Mouse (Mus musculus) embryonic facial prominence, embryonic 14.5 days (tissue): Measurements from ENCODE around the gene Gimap8. TPM values are rescaled to one million over a fixed set of nuclear protein-coding genes. Genes with fewer than 3 reads are reported as not detected.
A peak's percentile ranks its signal among the peaks of the same experiment; 100 is the strongest.

ENCODE experiments used
- ATAC-seq: fragments of 200-750 bp; cut with Nextera tagmentation; 2 replicates; pipeline ENCODE4 v1.8.0; 2017; ENCODE audit warnings: low read depth, moderate number of reproducible peaks, moderate TSS enrichment
- DNase-seq: peaks from one replicate; pipeline ENCODE4 v3.0.0-alpha.2; 2015; ENCODE audit warnings: low spot score
- H3K27ac ChIP-seq: fragments of 300-500 bp; sonication (generic); replicated peaks from 2 replicates; pipeline ENCODE4 v1.5.1; 2014; ENCODE audit warnings: low read depth, mild to moderate bottlenecking, low read length, moderate library complexity
- H3K27me3 ChIP-seq: fragments of 300-500 bp; sonication (generic); replicated peaks from 2 replicates; pipeline ENCODE4 v1.6.1; 2014; ENCODE audit warnings: low read length; ENCODE audit not compliant: control insufficient read depth, insufficient read depth
- H3K36me3 ChIP-seq: fragments of 300-500 bp; sonication (generic); 2 replicates; pipeline ENCODE4 v1.6.1; 2014; ENCODE audit warnings: low read length, mixed read lengths; ENCODE audit not compliant: control insufficient read depth, insufficient read depth
- H3K4me1 ChIP-seq: fragments of 300-500 bp; sonication (generic); 2 replicates; pipeline ENCODE4 v1.6.1; 2014; ENCODE audit warnings: antibody characterized with exemption, low read length; ENCODE audit not compliant: control insufficient read depth, insufficient read depth
- H3K4me2 ChIP-seq: fragments of 300-500 bp; sonication (generic); 2 replicates; pipeline ENCODE4 v1.6.1; 2014; ENCODE audit warnings: low read depth, mild to moderate bottlenecking, low read length, moderate library complexity, mixed read lengths
- H3K4me3 ChIP-seq: fragments of 300-500 bp; sonication (generic); 2 replicates; pipeline ENCODE4 v1.5.1; 2014; ENCODE audit warnings: low read depth, mild to moderate bottlenecking, low read length
- H3K9ac ChIP-seq: fragments of 300-500 bp; sonication (generic); 2 replicates; pipeline ENCODE4 v1.6.1; 2014; ENCODE audit warnings: low read depth, mild to moderate bottlenecking, low read length, moderate library complexity, mixed read lengths
- H3K9me3 ChIP-seq: fragments of 300-500 bp; sonication (generic); 2 replicates; pipeline ENCODE4 v1.6.1; 2016; ENCODE audit warnings: low read length; ENCODE audit not compliant: control insufficient read depth
- WGBS: fragments of 180-500 bp; shearing (Covaris S2); extraction: QIAGEN DNeasy Blood & Tissue Kit; methylation state at CpG from one replicate; pipeline ENCODE4 v1.1.7; 2014; 5-methylcytosine and 5-hydroxymethylcytosine counted together
- polyA plus RNA-seq: library from polyadenylated mRNA; unstranded; fragments of >200 nt; fragmentation: Nextera tagmentation; extraction: Ambion mirVana; gene quantifications from 2 replicates; pipeline ENCODE4 v1.2.1, GENCODE M21; 2014

Gimap8 gene
- polyA plus RNA-seq, 1 experiment from 2014 or later: 0.93 TPM

- Histone ChIP-seq H3K27ac (no peak overlapping the region), H3K9me3 (no peaks in the 10 kb centered on the region), H3K27me3 (no peaks in the 10 kb centered on the region), H3K4me1 (no peaks in the 10 kb centered on the region), H3K9ac (no peak overlapping the region), H3K4me2 (no peak overlapping the region), H3K36me3 (no peaks in the 10 kb centered on the region), H3K4me3 (no peak overlapping the region)
- WGBS: 75% methylated on average over 7 of the region's 7 CpGs
- DNase-seq (no peak), ATAC-seq (no peak)
Observed at GRCm38 (mm10) chr6:48698066-48698856, 51.2 kb downstream of the Gimap8 start.

GRCm38 (mm10) chr6:48698888-48699287 lies 51.9 kb downstream of the Gimap8 start:
- Histone ChIP-seq H3K4me2 (no peak overlapping the region), H3K27ac (no peak overlapping the region), H3K9me3 (no peaks in the 10 kb centered on the region), H3K4me3 (no peak overlapping the region), H3K36me3 (no peaks in the 10 kb centered on the region), H3K9ac (no peak overlapping the region), H3K27me3 (no peaks in the 10 kb centered on the region), H3K4me1 (no peaks in the 10 kb centered on the region)
- 76% methylated on average over 3 of the region's 3 CpGs for WGBS
- DNase-seq (no peak), ATAC-seq (no peak)

- no peak overlapping the region for H3K4me2 ChIP-seq
- no peaks in the 10 kb centered on the region for H3K27me3 ChIP-seq
- H3K36me3 ChIP-seq: no peaks in the 10 kb centered on the region
- 50% methylated on average over 5 of the region's 5 CpGs for WGBS
- H3K9me3 ChIP-seq: no peaks in the 10 kb centered on the region
- H3K4me1 ChIP-seq: no peaks in the 10 kb centered on the region
- ATAC-seq (no peak), DNase-seq (peak; percentile 24)
- H3K9ac ChIP-seq: no peak overlapping the region
- no peak overlapping the region for H3K4me3 ChIP-seq
- no peak overlapping the region for H3K27ac ChIP-seq
Observed at GRCm38 (mm10) chr6:48700251-48701075, 53.4 kb downstream of the Gimap8 start.

- ATAC-seq (no peak), DNase-seq (no peak)
- H3K36me3 ChIP-seq: no peaks in the 10 kb centered on the region
- no peak overlapping the region for H3K4me3 ChIP-seq
- no peaks in the 10 kb centered on the region for H3K27me3 ChIP-seq
- H3K27ac ChIP-seq: no peak overlapping the region
- no peaks in the 10 kb centered on the region for H3K9me3 ChIP-seq
- no peak overlapping the region for H3K4me2 ChIP-seq
- no peaks in the 10 kb centered on the region for H3K4me1 ChIP-seq
- H3K9ac ChIP-seq: no peak overlapping the region
- 80% methylated on average over 7 of the region's 7 CpGs for WGBS
Observed at GRCm38 (mm10) chr6:48702146-48702545, 55.1 kb downstream of the Gimap8 start.

- 66% methylated on average over 5 of the region's 5 CpGs for WGBS
- DNase-seq: no peak
- no peak overlapping the region for H3K4me3 ChIP-seq
- H3K27ac ChIP-seq: no peak overlapping the region
- ATAC-seq: no peak
- H3K36me3 ChIP-seq: no peaks in the 10 kb centered on the region
- no peak overlapping the region for H3K9ac ChIP-seq
- H3K9me3 ChIP-seq: no peaks in the 10 kb centered on the region
- no peak overlapping the region for H3K4me2 ChIP-seq
- no peaks in the 10 kb centered on the region for H3K27me3 ChIP-seq
- H3K4me1 ChIP-seq: no peaks in the 10 kb centered on the region
Observed at GRCm38 (mm10) chr6:48702601-48703000, 55.6 kb downstream of the Gimap8 start.

- Histone ChIP-seq H3K4me2 (no peak overlapping the region), H3K4me1 (no peaks in the 10 kb centered on the region), H3K9me3 (no peaks in the 10 kb centered on the region), H3K9ac (no peak overlapping the region), H3K4me3 (no peak overlapping the region), H3K36me3 (no peaks in the 10 kb centered on the region), H3K27me3 (no peaks in the 10 kb centered on the region), H3K27ac (no peak overlapping the region)
- DNase-seq (no peak), ATAC-seq (no peak)
Observed at GRCm38 (mm10) chr6:48704146-48704545, 57.1 kb downstream of the Gimap8 start.

GRCm38 (mm10) chr6:48706130-48706529 lies 59.1 kb downstream of the Gimap8 start:
- Histone ChIP-seq H3K36me3 (no peaks in the 10 kb centered on the region), H3K27ac (no peak overlapping the region), H3K27me3 (no peaks in the 10 kb centered on the region), H3K9me3 (no peaks in the 10 kb centered on the region), H3K4me3 (0 out of 2 replicates have a peak overlapping the region, but pooled peaks have one; percentile 1), H3K9ac (no peak overlapping the region), H3K4me2 (no peak overlapping the region), H3K4me1 (no peaks in the 10 kb centered on the region)
- 61% methylated on average over 3 of the region's 3 CpGs for WGBS
- DNase-seq: no peak
- no peak for ATAC-seq
